Mouse (Mus musculus) hindbrain, embryonic 13.5 days (tissue): ENCODE data around the gene Dcp1b. TPM values are rescaled to one million over a fixed set of nuclear protein-coding genes. Genes with fewer than 3 reads are reported as not detected.

ENCODE experiments used
- ATAC-seq: fragments of 200-750 bp; cut with Nextera tagmentation; 2 replicates; pipeline ENCODE4 v1.8.0; 2017; ENCODE audit warnings: moderate TSS enrichment; ENCODE audit not compliant: low FRiP score
- H3K27ac ChIP-seq: fragments of 300-500 bp; sonication (generic); 2 replicates; pipeline ENCODE4 v1.5.1; 2015; ENCODE audit warnings: inconsistent platforms, mild to moderate bottlenecking, moderate library complexity
- H3K27me3 ChIP-seq: fragments of 300-500 bp; sonication (generic); 2 replicates; pipeline ENCODE4 v1.6.1; 2015; ENCODE audit warnings: mild to moderate bottlenecking, inconsistent platforms
- H3K36me3 ChIP-seq: fragments of 300-500 bp; sonication (generic); 2 replicates; pipeline ENCODE4 v1.6.1; 2015; ENCODE audit warnings: mild to moderate bottlenecking, inconsistent platforms
- H3K4me1 ChIP-seq: fragments of 300-500 bp; sonication (generic); replicated peaks from 2 replicates; pipeline ENCODE4 v1.6.1; 2015; ENCODE audit warnings: inconsistent platforms
- H3K4me2 ChIP-seq: fragments of 300-500 bp; sonication (generic); 2 replicates; pipeline ENCODE4 v1.6.1; 2015; ENCODE audit warnings: inconsistent platforms, mild to moderate bottlenecking, moderate library complexity
- H3K4me3 ChIP-seq: fragments of 300-500 bp; sonication (generic); 2 replicates; pipeline ENCODE4 v1.5.1; 2015; ENCODE audit warnings: mild to moderate bottlenecking, inconsistent platforms
- H3K9ac ChIP-seq: fragments of 300-500 bp; sonication (generic); 2 replicates; pipeline ENCODE4 v1.6.1; 2015; ENCODE audit warnings: mild to moderate bottlenecking, inconsistent platforms
- H3K9me3 ChIP-seq: fragments of 300-500 bp; sonication (generic); 2 replicates; pipeline ENCODE4 v1.6.1; 2016; ENCODE audit warnings: inconsistent platforms
- WGBS: fragments of 180-500 bp; shearing (Covaris S2); methylation state at CpG from one replicate; pipeline ENCODE4 v1.1.7; 2015; 5-methylcytosine and 5-hydroxymethylcytosine counted together
- polyA plus RNA-seq: library from polyadenylated mRNA; unstranded; fragments of >200 nt; fragmentation: Nextera tagmentation; extraction: Ambion mirVana; gene quantifications from 2 replicates; pipeline ENCODE4 v1.2.1, GENCODE M21; 2015

Gene Dcp1b
- polyA plus RNA-seq, 1 experiment from 2014 or later, result 13.8 TPM

DNA sequence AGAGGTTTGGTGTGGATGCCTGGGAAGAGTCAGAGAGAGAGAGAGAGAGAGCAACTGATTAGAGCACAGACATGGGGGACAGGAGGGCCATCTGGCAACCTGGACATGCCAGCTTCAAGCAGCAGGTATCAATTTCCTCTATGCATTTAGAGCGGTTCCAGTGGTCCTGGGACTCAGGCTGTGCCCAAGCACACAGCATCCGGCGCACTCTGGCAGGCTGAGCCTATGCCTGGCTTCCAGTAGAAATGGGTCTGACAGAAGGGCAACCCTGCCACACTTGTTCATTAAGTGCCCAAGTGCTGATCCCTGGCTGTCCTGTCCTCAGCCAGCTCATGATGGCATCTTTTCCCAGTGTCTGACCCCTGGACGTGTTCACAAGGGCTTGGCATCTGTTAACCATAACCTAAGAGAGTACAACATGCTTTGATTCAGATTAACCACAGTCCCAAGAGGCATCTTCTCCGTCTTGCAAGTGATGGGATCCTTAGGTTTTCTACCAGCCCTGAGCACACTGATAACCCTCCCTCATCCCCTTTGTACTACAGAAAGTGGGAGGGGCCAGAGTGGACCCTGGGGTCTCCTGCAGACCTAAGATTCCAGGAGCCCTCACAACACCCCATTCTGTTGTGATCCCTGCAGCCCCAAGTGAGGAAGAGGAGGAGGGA lies 64.4 kb downstream of the Dcp1b start:
- no peaks in the 10 kb centered on the region for H3K9me3 ChIP-seq
- no peaks in the 10 kb centered on the region for H3K36me3 ChIP-seq
- H3K4me1 ChIP-seq, result peaks cover 35% of the 10 kb centered on the region
- no peak overlapping the region for H3K4me3 ChIP-seq
- H3K27ac ChIP-seq, result no peak overlapping the region
- WGBS, result 79% methylated on average over 5 of the region's 5 CpGs
- no peak for ATAC-seq
- no peak overlapping the region for H3K4me2 ChIP-seq
- no peaks in the 10 kb centered on the region for H3K27me3 ChIP-seq
- no peak overlapping the region for H3K9ac ChIP-seq

GRCm38 (mm10) chr6:119240256-119240655 lies 65.2 kb downstream of the Dcp1b start:
- H3K4me3 ChIP-seq, result no peak overlapping the region
- H3K36me3 ChIP-seq, result no peaks in the 10 kb centered on the region
- peaks cover 35% of the 10 kb centered on the region for H3K4me1 ChIP-seq
- no peaks in the 10 kb centered on the region for H3K27me3 ChIP-seq
- no peak overlapping the region for H3K4me2 ChIP-seq
- no peak for ATAC-seq
- no peak overlapping the region for H3K27ac ChIP-seq
- 78% methylated on average over 7 of the region's 7 CpGs for WGBS
- H3K9ac ChIP-seq, result no peak overlapping the region
- H3K9me3 ChIP-seq, result no peaks in the 10 kb centered on the region

DNA sequence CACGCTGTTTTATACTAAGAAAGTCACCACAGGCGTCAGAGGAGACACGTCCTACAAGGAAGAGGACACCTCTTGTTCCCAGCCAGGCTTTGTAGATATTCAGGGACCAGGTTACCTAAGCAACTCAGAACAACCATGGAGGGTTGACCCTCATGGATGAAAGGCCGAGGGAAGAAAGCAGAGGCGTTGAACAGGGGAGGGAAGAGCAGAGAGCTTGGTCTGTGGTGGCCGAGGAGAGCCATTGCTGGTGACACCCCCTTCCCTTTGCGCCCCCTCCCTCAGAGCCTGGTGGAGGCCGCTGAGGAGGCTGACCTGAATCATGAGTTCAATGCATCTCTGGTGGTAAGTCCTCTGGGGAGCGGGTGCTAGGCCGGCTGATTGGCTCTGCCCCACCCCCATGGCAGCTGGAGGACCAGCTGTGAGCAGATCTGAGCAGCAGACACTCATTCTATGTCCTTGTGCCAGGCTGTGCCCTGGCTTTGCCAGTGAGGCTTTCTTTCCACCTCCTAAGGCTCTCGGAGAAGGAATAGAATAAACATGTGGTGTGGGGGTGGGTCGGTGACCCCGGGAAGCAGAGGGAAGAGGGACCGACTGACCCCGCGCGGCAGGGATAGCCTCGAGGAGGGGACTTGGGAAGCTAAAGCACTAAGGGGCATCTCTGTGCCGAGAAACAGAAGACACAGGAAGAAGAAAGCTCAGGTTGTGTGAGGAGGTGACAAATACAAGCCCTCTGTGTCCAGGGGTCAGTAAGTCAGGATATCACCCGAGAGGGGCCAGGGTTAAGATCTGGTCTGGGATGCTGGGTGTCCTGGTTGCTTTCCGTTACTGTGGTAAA lies 66.0 kb downstream of the Dcp1b start:
- H3K27me3 ChIP-seq, result no peaks in the 10 kb centered on the region
- no peaks in the 10 kb centered on the region for H3K36me3 ChIP-seq
- no peak for ATAC-seq
- no peak overlapping the region for H3K27ac ChIP-seq
- H3K4me1 ChIP-seq, result peaks cover 34% of the 10 kb centered on the region
- peaks cover 2% of the 10 kb centered on the region; the same call in 1 of the 2 replicates for H3K9me3 ChIP-seq
- H3K4me2 ChIP-seq, result no peak overlapping the region
- no peak overlapping the region for H3K9ac ChIP-seq
- 59% methylated on average over 21 of the region's 21 CpGs for WGBS
- H3K4me3 ChIP-seq, result no peak overlapping the region

DNA sequence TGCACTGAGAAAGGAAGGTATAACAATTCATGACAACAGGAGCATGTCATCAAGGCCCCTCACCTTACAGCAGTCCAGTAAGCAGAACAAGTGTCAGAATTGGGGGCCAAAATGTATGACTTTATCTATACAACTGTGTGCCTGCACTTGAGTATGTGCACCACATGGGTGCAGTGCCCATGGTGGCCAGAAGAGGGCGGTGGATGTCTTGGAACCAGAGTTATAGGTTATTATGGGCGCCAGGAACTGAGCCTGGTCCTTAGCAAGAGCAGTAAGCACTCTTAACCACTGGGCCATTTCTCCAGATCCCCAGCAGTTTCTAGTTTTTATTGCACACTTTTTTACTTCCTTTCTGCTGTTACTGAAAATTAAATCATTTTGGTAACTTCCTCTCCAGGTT lies 71.0 kb downstream of the Dcp1b start:
- peaks cover 6% of the 10 kb centered on the region for H3K4me1 ChIP-seq
- H3K27ac ChIP-seq, result no peak overlapping the region
- no peak for ATAC-seq
- no peaks in the 10 kb centered on the region for H3K27me3 ChIP-seq
- H3K36me3 ChIP-seq, result no peaks in the 10 kb centered on the region
- H3K4me3 ChIP-seq, result no peak overlapping the region
- WGBS, result 44% methylated on average over 2 of the region's 2 CpGs
- H3K4me2 ChIP-seq, result no peak overlapping the region
- H3K9me3 ChIP-seq, result peaks cover 6% of the 10 kb centered on the region; the same call in 1 of the 2 replicates
- no peak overlapping the region for H3K9ac ChIP-seq

DNA sequence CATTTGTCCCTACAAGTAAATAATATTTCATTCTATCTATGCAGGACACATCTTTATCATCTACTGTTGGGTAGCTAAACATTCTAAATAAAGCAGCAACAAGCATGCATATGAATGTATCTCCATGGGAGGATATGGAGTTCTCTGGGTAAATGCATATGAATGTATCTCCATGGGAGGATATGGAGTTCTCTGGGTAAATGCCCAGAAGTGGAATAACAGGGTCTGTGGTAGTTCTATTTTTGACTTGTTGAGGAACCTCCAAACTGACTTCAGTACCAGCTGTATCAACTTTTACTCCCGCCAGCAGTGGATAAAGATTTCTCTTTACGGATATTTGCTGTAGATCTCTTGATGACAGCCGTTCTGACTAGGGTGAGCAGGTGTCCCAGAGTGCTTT lies 73.5 kb downstream of the Dcp1b start:
- no peaks in the 10 kb centered on the region for H3K36me3 ChIP-seq
- ATAC-seq, result no peak
- H3K9ac ChIP-seq, result no peak overlapping the region
- H3K4me3 ChIP-seq, result no peak overlapping the region
- WGBS, result 84% methylated on average over 3 of the region's 3 CpGs
- peaks cover 6% of the 10 kb centered on the region; the same call in 1 of the 2 replicates for H3K9me3 ChIP-seq
- H3K27me3 ChIP-seq, result no peaks in the 10 kb centered on the region
- no peak overlapping the region for H3K27ac ChIP-seq
- H3K4me2 ChIP-seq, result no peak overlapping the region
- H3K4me1 ChIP-seq, result no peaks in the 10 kb centered on the region

DNA sequence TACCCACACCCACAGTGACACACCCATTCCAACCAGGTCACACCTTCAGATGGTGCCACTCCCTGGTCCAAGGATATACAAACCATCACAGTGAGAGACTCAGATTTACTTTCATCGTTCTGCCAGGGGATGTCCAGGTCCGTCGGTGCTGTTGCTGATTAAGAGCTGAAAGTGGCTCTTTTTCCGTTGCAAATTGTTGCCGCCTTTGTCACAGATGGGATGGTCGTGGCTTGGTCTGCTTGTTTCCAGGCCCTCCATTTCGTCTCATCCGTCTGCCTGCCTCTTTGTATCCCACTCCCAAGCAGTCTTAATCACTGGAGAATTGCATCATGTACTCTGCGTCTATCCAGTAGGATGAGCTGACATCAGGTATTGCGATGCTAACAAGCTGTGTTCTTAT lies 74.7 kb downstream of the Dcp1b start:
- Histone ChIP-seq H3K27ac (no peak overlapping the region), H3K36me3 (no peaks in the 10 kb centered on the region), H3K4me1 (no peaks in the 10 kb centered on the region), H3K27me3 (no peaks in the 10 kb centered on the region), H3K9me3 (peaks cover 6% of the 10 kb centered on the region; the same call in 1 of the 2 replicates), H3K4me2 (no peak overlapping the region), H3K9ac (no peak overlapping the region), H3K4me3 (no peak overlapping the region)
- WGBS, result 87% methylated on average over 10 of the region's 10 CpGs
- ATAC-seq, result no peak

GRCm38 (mm10) chr6:119251704-119252103 lies 76.7 kb downstream of the Dcp1b start:
- H3K27me3 ChIP-seq, result no peaks in the 10 kb centered on the region
- WGBS, result 85% methylated on average over 4 of the region's 4 CpGs
- H3K4me3 ChIP-seq, result no peak overlapping the region
- H3K9me3 ChIP-seq, result no peaks in the 10 kb centered on the region; the same call in 1 of the 2 replicates
- ATAC-seq, result no peak
- no peak overlapping the region for H3K27ac ChIP-seq
- H3K4me1 ChIP-seq, result no peaks in the 10 kb centered on the region
- no peak overlapping the region for H3K9ac ChIP-seq
- no peak overlapping the region for H3K4me2 ChIP-seq
- H3K36me3 ChIP-seq, result no peaks in the 10 kb centered on the region

Other genes starting within 250 kb of the Dcp1b start
- 5.9 and 6.9 TPM in 2 replicates for gene Cacna1c, start 21.2 kb downstream of the Dcp1b start, polyA plus RNA-seq
- gene Cacna2d4, start 61.3 kb downstream of the Dcp1b start, polyA plus RNA-seq, result 0.60 and 0.61 TPM in 2 replicates
- gene Lrtm2, start 155.5 kb downstream of the Dcp1b start, polyA plus RNA-seq, result 5.0 and 5.1 TPM in 2 replicates
- gene Adipor2, start 242.5 kb downstream of the Dcp1b start, polyA plus RNA-seq, result 38.0 and 44.1 TPM in 2 replicates